Mouse (Mus musculus): Measurements from ENCODE around the gene Asb16.

- TF ChIP-seq POLR2A (IDR thresholded peaks at IDR 0.05; ENCODE audit: low read depth, low read length) = no peak
- TF ChIP-seq CTCF (conservative IDR thresholded peaks at IDR 0.05; ENCODE audit: insufficient read depth, insufficient read length, low read depth, low read length) = no peak
Measured at GRCm38 (mm10) chr11:102327250-102327649, 58.7 kb downstream of the Asb16 start.
